Mouse (Mus musculus) liver, embryonic 16.5 days (tissue): Measurements from ENCODE around the gene Cadps2. TPM values are rescaled to one million over a fixed set of nuclear protein-coding genes. Genes with fewer than 3 reads are reported as not detected.

ENCODE experiments used
- ATAC-seq: fragments of 200-750 bp; cut with Nextera tagmentation; 2 replicates; pipeline ENCODE4 v1.8.0; 2017; ENCODE audit warnings: low read depth, mild to moderate bottlenecking, moderate number of reproducible peaks, moderate library complexity
- H3K27ac ChIP-seq: fragments of 300-500 bp; sonication (generic); 2 replicates; pipeline ENCODE4 v1.5.1; 2014; ENCODE audit warnings: mild to moderate bottlenecking, low read length
- H3K27me3 ChIP-seq: fragments of 300-500 bp; sonication (generic); 2 replicates; pipeline ENCODE4 v1.6.1; 2014; ENCODE audit warnings: low read depth, low read length, mixed read lengths; ENCODE audit not compliant: control insufficient read depth, insufficient read depth
- H3K36me3 ChIP-seq: fragments of 300-500 bp; sonication (generic); 2 replicates; pipeline ENCODE4 v1.6.1; 2014; ENCODE audit warnings: mild to moderate bottlenecking; ENCODE audit not compliant: control insufficient read depth, insufficient read depth
- H3K4me1 ChIP-seq: fragments of 300-500 bp; sonication (generic); 2 replicates; pipeline ENCODE4 v1.6.1; 2014; ENCODE audit warnings: low read depth, low read length, mixed read lengths; ENCODE audit not compliant: control insufficient read depth
- H3K4me2 ChIP-seq: fragments of 300-500 bp; sonication (generic); 2 replicates; pipeline ENCODE4 v1.6.1; 2014; ENCODE audit warnings: low read depth, low read length, mixed read lengths
- H3K4me3 ChIP-seq: fragments of 300-500 bp; sonication (generic); 2 replicates; pipeline ENCODE4 v1.5.1; 2014; ENCODE audit warnings: low read depth, mild to moderate bottlenecking, low read length
- H3K9ac ChIP-seq: fragments of 300-500 bp; sonication (generic); 2 replicates; pipeline ENCODE4 v1.6.1; 2014; ENCODE audit warnings: low read depth, low read length
- H3K9me3 ChIP-seq: fragments of 300-500 bp; sonication (generic); replicated peaks from 2 replicates; pipeline ENCODE4 v1.6.1; 2016; ENCODE audit warnings: low read length; ENCODE audit not compliant: control insufficient read depth
- WGBS: fragments of 180-500 bp; shearing (Covaris S2); extraction: QIAGEN DNeasy Blood & Tissue Kit; methylation state at CpG from one replicate; pipeline ENCODE4 v1.1.7; 2014; ENCODE audit not compliant: insufficient replicate concordance; 5-methylcytosine and 5-hydroxymethylcytosine counted together
- polyA plus RNA-seq: library from polyadenylated mRNA; unstranded; fragments of >200 nt; fragmentation: Nextera tagmentation; extraction: Ambion mirVana; gene quantifications from 2 replicates; pipeline ENCODE4 v1.2.1, GENCODE M21; 2015

The Cadps2 gene
- polyA plus RNA-seq, 1 experiment from 2014 or later, result 0.06 TPM

- no peak overlapping the region for H3K4me3 ChIP-seq
- H3K4me2 ChIP-seq, result no peak overlapping the region
- ATAC-seq, result no peak
- 45% methylated on average over 2 of the region's 2 CpGs for WGBS
- no peak overlapping the region for H3K9ac ChIP-seq
- no peak overlapping the region for H3K27ac ChIP-seq
- H3K9me3 ChIP-seq, result no peaks in the 10 kb centered on the region
- H3K27me3 ChIP-seq, result no peaks in the 10 kb centered on the region
- H3K4me1 ChIP-seq, result no peaks in the 10 kb centered on the region
- H3K36me3 ChIP-seq, result no peaks in the 10 kb centered on the region
Observed at GRCm38 (mm10) chr6:23471830-23472229, 367.4 kb downstream of the Cadps2 start.

DNA sequence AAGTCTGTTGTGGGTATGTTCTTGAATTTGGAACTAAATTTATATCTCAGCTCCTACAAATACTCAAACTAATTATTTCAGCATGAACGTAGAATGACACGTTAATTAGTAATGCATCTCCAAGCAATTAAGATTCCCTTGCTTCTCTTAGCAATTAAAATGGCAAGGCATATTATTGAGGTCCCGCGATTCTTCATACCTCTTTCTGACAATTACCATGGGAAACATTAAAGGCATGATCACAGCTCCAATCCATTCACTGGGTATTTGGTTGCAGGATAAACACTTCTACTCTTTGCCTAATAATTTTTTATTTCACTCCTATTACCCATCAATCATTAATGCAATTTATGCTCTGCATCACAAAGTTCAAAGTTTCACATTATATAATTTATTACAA is 371.3 kb downstream of the Cadps2 start:
- no peaks in the 10 kb centered on the region for H3K4me1 ChIP-seq
- no peaks in the 10 kb centered on the region for H3K27me3 ChIP-seq
- H3K27ac ChIP-seq, result no peak overlapping the region
- H3K4me2 ChIP-seq, result no peak overlapping the region
- no peak overlapping the region for H3K9ac ChIP-seq
- WGBS, result 74% methylated on average over 4 of the region's 4 CpGs
- no peaks in the 10 kb centered on the region for H3K9me3 ChIP-seq
- H3K4me3 ChIP-seq, result no peak overlapping the region
- no peak for ATAC-seq
- H3K36me3 ChIP-seq, result no peaks in the 10 kb centered on the region

- H3K9me3 ChIP-seq, result no peaks in the 10 kb centered on the region
- no peak overlapping the region for H3K9ac ChIP-seq
- H3K4me2 ChIP-seq, result no peak overlapping the region
- no peak overlapping the region for H3K4me3 ChIP-seq
- 25% methylated on average over 8 of the region's 8 CpGs for WGBS
- H3K27ac ChIP-seq, result no peak overlapping the region
- H3K4me1 ChIP-seq, result no peaks in the 10 kb centered on the region
- ATAC-seq, result no peak
- no peaks in the 10 kb centered on the region for H3K27me3 ChIP-seq
- H3K36me3 ChIP-seq, result no peaks in the 10 kb centered on the region
Observed at GRCm38 (mm10) chr6:23462600-23463280, 376.5 kb downstream of the Cadps2 start.

GRCm38 (mm10) chr6:23457748-23458147 is 381.5 kb downstream of the Cadps2 start:
- no peak for ATAC-seq
- no peak overlapping the region for H3K4me2 ChIP-seq
- H3K27ac ChIP-seq, result no peak overlapping the region
- WGBS, result 2% methylated on average over 5 of the region's 5 CpGs
- H3K4me1 ChIP-seq, result no peaks in the 10 kb centered on the region
- H3K9ac ChIP-seq, result no peak overlapping the region
- H3K9me3 ChIP-seq, result no peaks in the 10 kb centered on the region
- no peak overlapping the region for H3K4me3 ChIP-seq
- H3K36me3 ChIP-seq, result no peaks in the 10 kb centered on the region
- no peaks in the 10 kb centered on the region for H3K27me3 ChIP-seq

DNA sequence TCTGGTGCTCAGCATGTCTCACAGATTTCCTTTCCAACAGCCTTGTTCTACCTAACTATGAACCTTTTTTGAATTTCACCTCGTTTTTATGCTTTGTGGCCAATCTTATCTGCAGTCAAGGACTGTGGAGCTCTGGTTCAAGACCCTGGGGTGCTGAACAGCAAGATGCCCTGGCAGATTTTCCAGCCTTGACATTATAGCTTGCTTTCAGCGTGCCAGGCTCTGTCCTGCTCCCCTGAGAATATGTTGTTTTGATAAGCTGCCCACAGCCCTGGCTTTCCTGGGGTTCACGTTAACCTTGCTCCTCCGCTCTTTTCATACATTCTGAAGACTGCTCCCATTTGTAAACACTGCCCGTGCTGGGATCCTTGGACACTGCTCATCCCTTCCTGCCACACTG is 385.3 kb downstream of the Cadps2 start:
- Histone ChIP-seq H3K36me3 (no peaks in the 10 kb centered on the region), H3K4me2 (no peak overlapping the region), H3K9me3 (no peaks in the 10 kb centered on the region), H3K27ac (no peak overlapping the region), H3K27me3 (no peaks in the 10 kb centered on the region), H3K4me3 (no peak overlapping the region), H3K9ac (no peak overlapping the region), H3K4me1 (no peaks in the 10 kb centered on the region)
- WGBS, result 49% methylated on average over 5 of the region's 5 CpGs
- no peak for ATAC-seq

- Histone ChIP-seq H3K4me1 (no peaks in the 10 kb centered on the region), H3K4me2 (no peak overlapping the region), H3K27ac (no peak overlapping the region), H3K9ac (no peak overlapping the region), H3K9me3 (no peaks in the 10 kb centered on the region), H3K27me3 (no peaks in the 10 kb centered on the region), H3K4me3 (no peak overlapping the region), H3K36me3 (no peaks in the 10 kb centered on the region)
- ATAC-seq, result no peak
- 49% methylated on average over 3 of the region's 3 CpGs for WGBS
Observed at GRCm38 (mm10) chr6:23439897-23440296, 399.3 kb downstream of the Cadps2 start.

GRCm38 (mm10) chr6:23410256-23411049 is 428.8 kb downstream of the Cadps2 start:
- H3K27ac ChIP-seq, result no peak overlapping the region
- no peak overlapping the region for H3K4me2 ChIP-seq
- 11% methylated on average over 12 of the region's 12 CpGs for WGBS
- no peak overlapping the region for H3K9ac ChIP-seq
- no peak overlapping the region for H3K4me3 ChIP-seq
- no peaks in the 10 kb centered on the region for H3K27me3 ChIP-seq
- no peaks in the 10 kb centered on the region for H3K4me1 ChIP-seq
- no peak for ATAC-seq
- H3K9me3 ChIP-seq, result no peaks in the 10 kb centered on the region
- H3K36me3 ChIP-seq, result no peaks in the 10 kb centered on the region

DNA sequence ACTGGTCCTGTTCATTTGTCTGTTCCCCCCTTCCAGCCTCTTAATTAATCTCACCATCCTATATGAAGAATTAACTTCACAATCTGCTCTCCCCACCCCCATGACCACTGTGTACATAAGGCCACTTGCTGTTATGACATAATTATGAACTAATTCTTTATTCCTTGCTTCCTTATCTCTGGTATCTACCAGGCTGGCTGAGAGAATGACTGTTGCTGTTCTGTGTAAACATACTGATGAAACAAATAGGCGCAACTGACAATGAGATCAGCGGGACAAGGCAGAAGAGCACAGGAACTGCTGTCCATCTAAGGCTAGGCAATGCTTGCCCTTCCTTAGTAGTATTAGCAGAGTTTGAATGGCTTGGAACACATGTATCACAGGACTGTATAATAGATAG is 445.1 kb downstream of the Cadps2 start:
- Histone ChIP-seq H3K27me3 (no peaks in the 10 kb centered on the region), H3K4me3 (no peak overlapping the region), H3K27ac (no peak overlapping the region), H3K9me3 (no peaks in the 10 kb centered on the region), H3K36me3 (no peaks in the 10 kb centered on the region), H3K4me2 (no peak overlapping the region), H3K9ac (no peak overlapping the region), H3K4me1 (no peaks in the 10 kb centered on the region)
- WGBS, result 61% methylated on average over 2 of the region's 2 CpGs
- no peak for ATAC-seq

DNA sequence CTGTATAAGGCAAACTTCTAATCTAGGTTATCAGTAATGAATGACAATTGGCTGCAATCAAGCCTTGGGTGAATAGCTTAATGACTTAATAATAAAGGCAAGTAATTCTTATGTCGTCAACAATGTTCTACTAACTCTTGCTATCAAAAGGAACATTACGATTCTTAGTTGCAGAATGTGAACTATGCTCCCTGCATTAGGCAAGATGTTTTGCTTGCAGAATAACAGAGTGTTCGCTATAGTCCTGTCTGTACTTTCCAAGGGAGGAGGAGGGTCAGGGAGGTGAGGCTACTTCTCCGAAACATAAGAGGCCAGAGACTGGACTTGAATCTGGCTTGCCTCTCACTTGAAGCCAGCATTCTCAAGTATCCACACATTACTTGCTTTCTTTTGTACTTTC is 446.5 kb downstream of the Cadps2 start:
- no peaks in the 10 kb centered on the region for H3K4me1 ChIP-seq
- H3K4me2 ChIP-seq, result no peak overlapping the region
- no peak overlapping the region for H3K27ac ChIP-seq
- no peaks in the 10 kb centered on the region for H3K9me3 ChIP-seq
- no peak for ATAC-seq
- no peaks in the 10 kb centered on the region for H3K27me3 ChIP-seq
- no peaks in the 10 kb centered on the region for H3K36me3 ChIP-seq
- no peak overlapping the region for H3K9ac ChIP-seq
- WGBS, result 57% methylated on average over 4 of the region's 4 CpGs
- no peak overlapping the region for H3K4me3 ChIP-seq
